Mouse (Mus musculus) G1E-ER4 (cell line): Measurements from ENCODE around the gene Epb41l1. TPM values are rescaled to one million over a fixed set of nuclear protein-coding genes. Genes with fewer than 3 reads are reported as not detected.

Source experiments
- GATA1 ChIP-seq: IDR thresholded peaks from one replicate; pipeline ENCODE4 v1.8.0; 2012; ENCODE audit warnings: low read length, inconsistent platforms
- polyA plus RNA-seq: library from polyadenylated mRNA; stranded (reverse); fragments of >175 nt; gene quantifications from 2 replicates; pipeline ENCODE4 v1.2.3, GENCODE M21; 2012

Epb41l1 gene
- polyA plus RNA-seq, 1 experiment: 0.02 TPM

GRCm38 (mm10) chr2:156420327-156420693 lies 399 bp upstream of the Epb41l1 start:
- TF ChIP-seq GATA1: no peak

GRCm38 (mm10) chr2:156421381-156422110 lies 837 bp downstream of the Epb41l1 start:
- TF ChIP-seq GATA1: no peak

GRCm38 (mm10) chr2:156422631-156423030 lies 1.9 kb downstream of the Epb41l1 start:
- TF ChIP-seq GATA1: no peak

- TF ChIP-seq GATA1: no peak
These were observed 3.0 kb downstream of the Epb41l1 start for GRCm38 (mm10) chr2:156423672-156424071.

GRCm38 (mm10) chr2:156425618-156426017 lies 4.9 kb downstream of the Epb41l1 start:
- TF ChIP-seq GATA1: no peak

- no peak for TF ChIP-seq GATA1
These were observed 5.4 kb downstream of the Epb41l1 start for GRCm38 (mm10) chr2:156426151-156426550.

- TF ChIP-seq GATA1: no peak
These were observed 9.1 kb downstream of the Epb41l1 start for GRCm38 (mm10) chr2:156429836-156430235.

- TF ChIP-seq GATA1: no peak
These were observed 9.6 kb downstream of the Epb41l1 start for GRCm38 (mm10) chr2:156430326-156430725.

GRCm38 (mm10) chr2:156431409-156431808 lies 10.7 kb downstream of the Epb41l1 start:
- no peak for TF ChIP-seq GATA1

GRCm38 (mm10) chr2:156432086-156432485 lies 11.4 kb downstream of the Epb41l1 start:
- TF ChIP-seq GATA1: no peak

- no peak for TF ChIP-seq GATA1
These were observed 12.5 kb downstream of the Epb41l1 start for GRCm38 (mm10) chr2:156432874-156433868.

- TF ChIP-seq GATA1: no peak
These were observed 16.9 kb downstream of the Epb41l1 start for GRCm38 (mm10) chr2:156437637-156438036.

- no peak for TF ChIP-seq GATA1
These were observed 19.2 kb downstream of the Epb41l1 start for GRCm38 (mm10) chr2:156439666-156440462.

GRCm38 (mm10) chr2:156441909-156442308 lies 21.2 kb downstream of the Epb41l1 start:
- no peak for TF ChIP-seq GATA1

- TF ChIP-seq GATA1: no peak
These were observed 22.6 kb downstream of the Epb41l1 start for GRCm38 (mm10) chr2:156443323-156443722.
